Mouse (Mus musculus) stomach, postnatal 0 days (tissue): ENCODE measurements at regions not wholly inside any gene's neighbourhood (a gene's known extent, or its start where the extent isn't known, plus 50 kb on each side); places are given as distances from the start of the nearest gene placed in this dataset.
"Not testable (repeated sequence)": the region's sequence is repeated elsewhere in the genome, so short reads cannot be mapped to it uniquely, and the experiment has no call there.

Experiments
- ATAC-seq: fragments of 200-750 bp; cut with Nextera tagmentation; 2 replicates; pipeline ENCODE4 v1.8.0; 2017; ENCODE audit not compliant: low FRiP score, low TSS enrichment
- DNase-seq: peaks from one replicate; pipeline ENCODE4 v3.0.0-alpha.2; 2016; ENCODE audit warnings: low spot score
- H3K27ac ChIP-seq: fragments of 300-500 bp; sonication (generic); replicated peaks from 2 replicates; pipeline ENCODE4 v1.5.1; 2014; ENCODE audit warnings: mild to moderate bottlenecking, control low read depth
- H3K27me3 ChIP-seq: fragments of 300-500 bp; sonication (generic); 2 replicates; pipeline ENCODE4 v1.6.1; 2014; ENCODE audit warnings: low read length; ENCODE audit not compliant: control insufficient read depth, insufficient read depth
- H3K36me3 ChIP-seq: fragments of 300-500 bp; sonication (generic); 2 replicates; pipeline ENCODE4 v1.6.1; 2014; ENCODE audit warnings: low read length, mixed read lengths; ENCODE audit not compliant: control insufficient read depth, insufficient read depth
- H3K4me1 ChIP-seq: fragments of 300-500 bp; sonication (generic); replicated peaks from 2 replicates; pipeline ENCODE4 v1.6.1; 2014; ENCODE audit warnings: antibody characterized with exemption; ENCODE audit not compliant: control insufficient read depth, insufficient read depth
- H3K4me2 ChIP-seq: fragments of 300-500 bp; sonication (generic); replicated peaks from 2 replicates; pipeline ENCODE4 v1.6.1; 2014; ENCODE audit warnings: low read depth, mild to moderate bottlenecking, control low read depth, moderate library complexity
- H3K4me3 ChIP-seq: fragments of 300-500 bp; sonication (generic); 2 replicates; pipeline ENCODE4 v1.5.1; 2014; ENCODE audit warnings: low read depth, low read length, control low read depth
- H3K9ac ChIP-seq: fragments of 300-500 bp; sonication (generic); 2 replicates; pipeline ENCODE4 v1.6.1; 2014; ENCODE audit warnings: mild to moderate bottlenecking, low read length, control low read depth, mixed read lengths
- H3K9me3 ChIP-seq: fragments of 300-500 bp; sonication (generic); 2 replicates; pipeline ENCODE4 v1.6.1; 2016; ENCODE audit warnings: low read length; ENCODE audit not compliant: control insufficient read depth
- CTCF ChIP-seq: IDR thresholded peaks from 2 replicates; pipeline ENCODE4 v1.5.1; 2016; ENCODE audit warnings: antibody characterized with exemption, low read depth, mild to moderate bottlenecking, moderate library complexity
- WGBS: fragments of 180-500 bp; shearing (Covaris S2); extraction: QIAGEN DNeasy Blood & Tissue Kit; methylation state at CpG from one replicate; pipeline ENCODE4 v1.1.7; 2014; 5-methylcytosine and 5-hydroxymethylcytosine counted together

DNA sequence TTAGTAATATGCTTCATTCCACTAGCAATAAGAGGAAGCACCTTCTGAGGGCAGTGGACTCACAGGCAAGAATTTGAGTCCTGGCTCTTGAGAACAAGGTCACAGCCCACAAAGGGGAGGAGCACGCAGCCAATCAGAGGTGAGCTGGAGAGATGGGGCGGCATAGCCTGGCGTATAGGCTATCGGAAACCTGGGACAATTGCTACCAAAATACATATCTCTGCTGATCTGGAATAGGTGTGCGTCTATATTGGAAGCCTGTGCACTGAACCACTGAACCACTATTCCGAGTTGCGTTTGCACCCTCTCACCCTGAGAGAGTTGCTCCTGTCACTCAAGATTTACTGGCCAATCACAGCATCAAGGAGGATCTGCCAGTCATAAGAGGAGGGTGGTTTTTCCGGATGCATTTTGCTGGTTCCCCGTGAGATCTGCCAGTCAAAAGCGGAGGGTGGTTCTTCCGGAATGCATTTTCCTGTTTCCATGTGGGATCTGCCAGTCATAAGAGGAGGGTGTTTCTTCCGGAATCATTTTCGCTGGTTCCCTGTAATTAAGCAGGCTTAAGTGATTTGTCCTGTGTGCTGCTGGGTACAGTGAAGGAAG is 80.1 kb upstream of the Riok2 start:
- H3K36me3 ChIP-seq, H3K9me3 ChIP-seq, H3K27ac ChIP-seq, H3K4me1 ChIP-seq, H3K27me3 ChIP-seq: not testable (repeated sequence)
- Histone ChIP-seq H3K4me2 (peak overlapping the region; percentile 36), H3K9ac (0 out of 2 replicates have a peak overlapping the region, but pooled peaks have one; percentile 31), H3K4me3 (peak overlapping the region; percentile 43)
- ATAC-seq (peak; percentile 99), DNase-seq (peak; percentile 80)
- under 1% methylated on average over 13 of the region's 13 CpGs for WGBS
- peak; percentile 41 for TF ChIP-seq CTCF

DNA sequence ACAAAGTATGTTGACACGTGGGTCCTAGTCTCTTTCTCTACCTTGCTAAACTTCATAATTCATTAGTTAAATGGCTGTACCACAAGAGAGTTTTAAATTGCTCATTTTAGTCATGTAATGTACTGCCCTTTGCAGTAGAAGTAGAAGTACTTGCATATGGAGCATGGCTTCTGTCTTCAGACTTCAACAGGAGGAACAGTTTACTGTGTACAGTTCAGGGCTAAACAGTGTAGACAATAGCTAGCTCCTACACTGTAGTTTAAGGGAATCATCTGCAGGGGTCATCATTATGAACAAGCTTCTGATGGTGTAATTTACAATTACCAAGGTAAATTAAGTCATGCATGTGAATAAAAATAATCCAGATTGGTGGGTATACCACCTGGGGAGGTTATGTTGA is 79.1 kb upstream of the Riok2 start:
- not testable (repeated sequence) for ATAC-seq, DNase-seq
- 2% methylated on average over 1 of the region's 1 CpGs for whole genome bisulfite sequencing

DNA sequence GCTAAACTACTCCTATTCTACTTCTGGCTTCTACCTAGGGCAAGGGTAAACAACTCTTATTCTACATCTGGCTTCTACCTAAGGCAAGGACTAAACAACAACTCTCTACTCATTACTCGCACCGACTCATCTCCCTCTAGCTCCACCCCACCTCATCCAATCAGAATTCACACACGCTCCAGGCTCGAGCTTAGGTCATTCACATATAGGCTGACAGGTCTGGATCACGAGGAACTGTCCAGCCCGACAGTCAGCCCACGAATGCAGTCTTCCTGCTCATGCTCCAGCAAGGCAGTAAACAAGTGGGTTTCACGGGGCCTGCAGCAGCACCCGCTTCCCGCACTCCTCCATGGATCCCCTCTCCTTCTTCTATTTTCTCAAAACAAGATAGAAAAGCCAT is 70.6 kb upstream of the Riok2 start:
- WGBS, result 97% methylated on average over 10 of the region's 10 CpGs
- not testable (repeated sequence) for ATAC-seq

More for the DNA sequence above, 79.1 kb upstream of the Riok2 start:
- H3K27me3 ChIP-seq, H3K9me3 ChIP-seq, H3K4me1 ChIP-seq, H3K9ac ChIP-seq, H3K36me3 ChIP-seq, H3K27ac ChIP-seq: not testable (repeated sequence)
- peak overlapping the region; percentile 36 for H3K4me2 ChIP-seq
- H3K4me3 ChIP-seq, result peak overlapping the region; percentile 43

More for the DNA sequence above, 70.6 kb upstream of the Riok2 start:
- not testable (repeated sequence) for H3K9me3 ChIP-seq, H3K27me3 ChIP-seq, DNase-seq, H3K9ac ChIP-seq, H3K4me3 ChIP-seq, H3K4me2 ChIP-seq, H3K36me3 ChIP-seq, H3K4me1 ChIP-seq, H3K27ac ChIP-seq
